Mouse (Mus musculus) heart, adult 2 months (tissue): ENCODE measurements around the gene Plk3. TPM values are rescaled to one million over a fixed set of nuclear protein-coding genes. Genes with fewer than 3 reads are reported as not detected.
A peak's percentile ranks its signal among the peaks of the same experiment; 100 is the strongest.

Source experiments
- DNase-seq, 2 experiments: peaks; one replicate each; pipeline ENCODE4 v3.0.0; 2021
- H3K27ac ChIP-seq: fragments of 200-600 bp; 2 replicates; pipeline ENCODE4 v1.8.1; 2022
- H3K27me3 ChIP-seq: fragments of 200-500 bp; 2 replicates; pipeline ENCODE4 v1.6.1; 2012; ENCODE audit warnings: mild to moderate bottlenecking, low read length, inconsistent platforms, mixed read lengths; ENCODE audit not compliant: control insufficient read depth, insufficient read depth
- H3K36me3 ChIP-seq: fragments of 200-500 bp; 2 replicates; pipeline ENCODE4 v1.6.1; 2012; ENCODE audit warnings: low read length, inconsistent platforms; ENCODE audit not compliant: control insufficient read depth, insufficient read depth
- H3K4me1 ChIP-seq: fragments of 200-500 bp; 2 replicates; pipeline ENCODE4 v1.6.1; 2011; ENCODE audit warnings: low read length; ENCODE audit not compliant: control insufficient read depth, insufficient read depth
- H3K4me3 ChIP-seq: fragments of 200-600 bp; 2 replicates; pipeline ENCODE4 v1.8.1; 2022
- H3K79me2 ChIP-seq: fragments of 200-500 bp; replicated peaks from 2 replicates; pipeline ENCODE4 v1.6.1; 2012; ENCODE audit warnings: mild to moderate bottlenecking, inconsistent platforms, low read length, moderate library complexity, mixed read lengths; ENCODE audit not compliant: control insufficient read depth, insufficient read depth
- H3K9ac ChIP-seq: fragments of 200-500 bp; 2 replicates; pipeline ENCODE4 v1.6.1; 2012; ENCODE audit warnings: low read depth, mild to moderate bottlenecking, control low read depth, inconsistent platforms, low read length, mixed read lengths
- CTCF ChIP-seq: fragments of 200-600 bp; IDR thresholded peaks from 2 replicates; pipeline ENCODE4 v1.8.1; 2022; ENCODE audit warnings: antibody characterized with exemption, mild to moderate bottlenecking, moderate library complexity
- EP300 ChIP-seq: fragments of 200-500 bp; IDR thresholded peaks from 2 replicates; pipeline ENCODE4 v1.6.1; 2011; ENCODE audit warnings: low read depth, low read length, control low read depth; ENCODE audit not compliant: insufficient read depth
- POLR2A ChIP-seq: fragments of 200-500 bp; IDR thresholded peaks from 2 replicates; pipeline ENCODE4 v1.6.1; 2011; ENCODE audit warnings: mild to moderate bottlenecking, low read depth, low read length, control low read depth; ENCODE audit not compliant: insufficient read depth
- WGBS: fragments of 180-500 bp; shearing (Covaris S2); methylation state at CpG from one replicate; pipeline ENCODE4 v1.1.7; 2018; 5-methylcytosine and 5-hydroxymethylcytosine counted together
- intact Hi-C: fragments of 180-260 bp; cut with DNase I; formaldehyde crosslinking; loops from one replicate; pipeline ENCODE4 v1.15.1; 2025
- polyA plus RNA-seq: library from polyadenylated mRNA; depleted of rRNA; stranded (reverse); fragments of >200 nt; gene quantifications from 2 replicates; pipeline ENCODE4 v1.2.3, GENCODE M21; 2012
- total RNA-seq, 2 experiments: library from RNA; stranded (reverse); gene quantifications; 2 replicates each; pipeline ENCODE4 v1.2.3; 2021

Gene Plk3
- total and polyA plus RNA-seq, 3 experiments: 1.4 to 4.5 (median 1.9) TPM

DNA sequence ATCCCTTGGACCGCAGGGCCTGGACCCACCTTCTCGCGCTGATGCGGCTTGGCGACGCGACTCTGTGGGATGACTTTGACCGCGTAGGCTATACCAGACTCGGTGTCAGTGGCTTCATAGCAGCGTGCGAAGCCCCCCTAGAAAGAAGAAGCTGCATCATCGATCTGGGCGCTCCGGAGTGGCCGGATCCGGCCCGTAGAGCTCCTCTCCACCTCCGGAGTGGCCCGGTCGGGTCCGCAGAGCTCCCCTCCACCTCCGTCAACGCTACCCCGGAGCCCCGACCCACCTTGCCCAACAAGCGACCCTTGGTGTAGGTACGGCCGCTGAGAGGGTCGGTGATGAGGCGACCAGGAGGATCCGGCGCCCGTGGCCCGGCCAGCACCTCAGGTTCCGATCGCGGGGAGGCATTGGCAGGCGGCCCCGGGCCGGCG is 382 bp downstream of the Plk3 start:
- no peak for DNase-seq
- H3K9ac ChIP-seq: peak overlapping the region; percentile 83
- WGBS: 1% methylated on average over 42 of the region's 42 CpGs
- H3K4me3 ChIP-seq: peak overlapping the region; percentile 86
- TF ChIP-seq POLR2A (no peak), CTCF (no peak), EP300 (no peak)
- H3K27me3 ChIP-seq: no peaks in the 10 kb centered on the region
- H3K79me2 ChIP-seq: no peaks in the 10 kb centered on the region
- H3K4me1 ChIP-seq: peaks cover 9% of the 10 kb centered on the region
- H3K27ac ChIP-seq: peak overlapping the region; percentile 78
- no peaks in the 10 kb centered on the region for H3K36me3 ChIP-seq
- intact Hi-C loops: no loop called here

DNA sequence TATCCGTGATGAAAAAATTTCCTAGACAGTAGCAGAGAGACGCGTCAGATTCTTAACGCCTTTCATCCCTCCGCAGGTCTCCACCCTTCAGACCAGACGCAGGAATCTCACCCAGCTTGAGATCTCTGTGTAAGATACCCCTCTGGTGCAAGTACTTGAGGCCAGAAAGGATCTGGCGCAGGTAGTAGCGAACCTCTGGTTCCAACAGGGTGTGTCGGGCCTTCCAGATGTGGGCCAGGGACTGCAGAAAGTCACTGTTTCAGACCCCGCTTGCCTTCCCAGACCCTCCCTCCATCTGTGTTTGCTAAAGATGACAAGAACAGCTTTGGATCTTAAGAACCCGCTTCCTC is 994 bp downstream of the Plk3 start:
- no peak for DNase-seq
- Histone ChIP-seq H3K9ac (peak overlapping the region; percentile 36), H3K79me2 (no peaks in the 10 kb centered on the region), H3K36me3 (no peaks in the 10 kb centered on the region), H3K27me3 (no peaks in the 10 kb centered on the region), H3K27ac (no peak overlapping the region), H3K4me3 (peak overlapping the region; percentile 86), H3K4me1 (peaks cover 9% of the 10 kb centered on the region)
- TF ChIP-seq CTCF: no peak
- TF ChIP-seq EP300: no peak
- no peak for TF ChIP-seq POLR2A
- 47% methylated on average over 11 of the region's 11 CpGs for WGBS
- intact Hi-C loops: no loop called here

DNA sequence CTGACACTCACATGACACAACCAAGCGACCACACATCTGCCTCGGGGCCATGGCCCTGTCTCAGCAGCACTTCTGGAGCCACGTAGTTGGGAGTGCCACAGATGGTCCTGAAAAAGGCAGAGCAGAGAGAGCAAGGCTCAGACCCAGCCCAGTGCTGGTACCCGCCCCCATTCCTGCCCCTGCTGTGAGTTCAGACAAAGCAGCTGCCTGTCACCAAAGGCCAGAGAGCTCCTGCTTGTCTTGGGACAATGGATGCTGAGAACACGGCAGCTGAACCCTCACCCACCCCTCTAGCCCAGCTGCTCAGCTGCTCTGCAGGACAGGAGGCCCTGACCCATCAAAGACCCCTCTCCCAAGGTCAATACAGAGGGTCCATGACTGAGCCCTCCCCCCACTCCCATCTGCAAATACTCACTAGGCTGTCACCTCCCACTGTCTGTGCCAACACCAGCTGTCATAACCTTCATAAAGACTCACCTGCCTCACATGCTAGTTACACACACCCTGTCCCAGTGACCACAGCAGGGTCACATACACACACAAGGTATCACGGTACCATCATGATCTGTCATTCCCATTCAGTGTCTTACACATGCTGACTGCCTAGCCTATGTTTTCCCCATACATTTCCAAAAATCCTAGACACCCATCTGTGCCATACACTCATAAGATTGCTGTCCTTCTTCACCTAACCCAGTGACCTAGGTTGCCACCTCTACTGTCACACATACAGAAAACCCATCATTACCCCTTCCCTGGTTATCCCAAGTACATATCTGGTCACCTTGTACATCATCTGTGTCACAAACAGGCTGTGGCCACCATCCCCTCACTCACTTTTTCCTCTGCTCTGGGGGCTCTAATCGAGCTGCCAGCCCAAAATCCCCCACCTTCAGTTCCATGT is 1.6 kb downstream of the Plk3 start:
- Histone ChIP-seq H3K4me1 (peaks cover 10% of the 10 kb centered on the region), H3K9ac (no peak overlapping the region), H3K27ac (no peak overlapping the region), H3K4me3 (no peak overlapping the region), H3K79me2 (no peaks in the 10 kb centered on the region), H3K36me3 (no peaks in the 10 kb centered on the region), H3K27me3 (no peaks in the 10 kb centered on the region)
- intact Hi-C loops: no loop called here
- no peak for DNase-seq
- WGBS: 60% methylated on average over 7 of the region's 7 CpGs
- no peak for TF ChIP-seq EP300
- no peak for TF ChIP-seq CTCF
- no peak for TF ChIP-seq POLR2A

DNA sequence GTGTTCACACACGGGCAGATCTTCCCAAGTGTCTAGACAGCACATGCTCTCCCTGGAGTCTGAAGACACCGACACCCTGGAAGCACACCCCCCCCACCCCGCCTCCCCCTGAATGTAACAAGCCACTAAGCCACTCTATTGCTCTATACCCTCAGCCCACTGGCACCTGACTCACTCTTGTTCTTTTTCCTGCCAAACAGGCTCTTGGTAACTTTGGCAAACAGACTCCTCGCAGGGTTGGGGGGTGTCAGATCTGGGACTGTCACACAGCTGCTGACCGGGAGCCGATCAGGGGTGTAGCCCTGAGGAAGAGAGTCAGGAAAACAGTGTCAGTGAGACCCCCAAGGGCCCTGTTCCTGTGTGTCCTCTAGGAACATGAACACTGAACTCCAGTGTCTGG is 2.6 kb downstream of the Plk3 start:
- H3K4me1 ChIP-seq: peaks cover 19% of the 10 kb centered on the region
- H3K9ac ChIP-seq: no peak overlapping the region
- 82% methylated on average over 6 of the region's 6 CpGs for WGBS
- intact Hi-C loops: no loop called here
- no peaks in the 10 kb centered on the region for H3K36me3 ChIP-seq
- H3K27me3 ChIP-seq: no peaks in the 10 kb centered on the region
- TF ChIP-seq POLR2A (no peak), EP300 (no peak)
- H3K4me3 ChIP-seq: no peak overlapping the region
- DNase-seq: no peak
- H3K27ac ChIP-seq: no peak overlapping the region
- H3K79me2 ChIP-seq: no peaks in the 10 kb centered on the region

DNA sequence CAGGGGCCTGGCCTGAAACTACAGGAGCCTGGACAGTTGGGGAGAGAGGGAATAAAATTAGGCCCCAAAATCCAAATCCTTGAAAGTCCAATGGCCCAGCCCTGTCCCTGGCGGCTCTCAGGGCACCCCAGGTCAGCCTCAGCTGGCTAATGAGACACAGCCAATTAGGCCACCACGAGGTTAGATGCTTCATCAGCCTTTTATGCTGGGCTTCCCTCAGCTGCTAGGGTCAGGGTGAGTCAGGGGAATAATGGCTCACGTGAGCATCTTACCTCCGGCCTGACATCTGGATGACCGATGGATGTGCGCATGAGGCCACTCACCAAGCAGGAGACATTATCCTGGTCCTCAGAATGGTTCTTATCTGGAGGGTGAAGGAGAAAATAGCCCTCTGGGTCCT is 3.0 kb downstream of the Plk3 start:
- Histone ChIP-seq H3K27me3 (no peaks in the 10 kb centered on the region), H3K27ac (no peak overlapping the region), H3K4me1 (peaks cover 20% of the 10 kb centered on the region), H3K9ac (no peak overlapping the region), H3K79me2 (no peaks in the 10 kb centered on the region), H3K36me3 (no peaks in the 10 kb centered on the region), H3K4me3 (no peak overlapping the region)
- intact Hi-C loops: no loop called here
- 85% methylated on average over 6 of the region's 6 CpGs for WGBS
- TF ChIP-seq CTCF (no peak), POLR2A (no peak), EP300 (no peak)
- DNase-seq: no peak

DNA sequence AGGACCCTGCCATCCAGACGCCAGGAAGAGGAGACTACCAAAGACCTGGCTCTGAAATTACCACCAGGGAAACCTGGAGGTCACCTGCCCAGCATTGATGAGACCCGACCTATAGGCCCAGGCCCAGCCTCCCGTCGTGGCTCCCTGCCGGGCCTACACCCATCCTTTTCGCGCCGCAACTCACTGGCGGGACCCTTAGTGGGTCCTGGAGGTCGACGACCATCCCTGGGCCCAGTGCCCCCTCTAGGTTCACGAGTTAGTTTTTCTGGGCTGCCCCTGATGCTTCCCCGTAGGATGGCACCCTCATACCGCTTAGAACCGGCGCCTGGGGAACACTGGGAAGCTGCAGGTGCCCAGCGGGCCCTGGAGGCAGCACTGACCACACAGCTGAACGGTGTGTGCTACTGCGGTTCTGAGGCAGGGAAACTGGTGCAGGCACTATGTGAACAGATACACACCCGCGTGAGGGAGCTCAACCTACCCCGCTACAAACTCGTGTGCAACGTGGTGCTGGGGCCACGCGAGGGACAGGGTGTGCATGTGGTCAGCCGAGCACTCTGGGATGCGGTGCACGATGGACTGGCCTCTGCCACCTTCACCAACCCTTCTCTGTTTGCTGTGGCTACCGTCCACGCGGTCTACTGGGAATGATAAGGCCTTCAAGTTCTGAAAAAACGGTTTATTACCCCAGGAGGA is 5.6 kb downstream of the Plk3 start:
- Histone ChIP-seq H3K79me2 (no peaks in the 10 kb centered on the region), H3K27me3 (no peaks in the 10 kb centered on the region), H3K9ac (no peak overlapping the region), H3K36me3 (no peaks in the 10 kb centered on the region), H3K4me3 (no peak overlapping the region), H3K4me1 (peaks cover 32% of the 10 kb centered on the region), H3K27ac (no peak overlapping the region)
- no peak for DNase-seq
- intact Hi-C loops: loop anchor here (10.0 kb wide), 1 partner anchor 413 kb away; no protein-coding TSS in a partner anchor
- TF ChIP-seq EP300: no peak
- TF ChIP-seq POLR2A: no peak
- no peak for TF ChIP-seq CTCF
- WGBS: 90% methylated on average over 33 of the region's 33 CpGs
